Mouse (Mus musculus): ENCODE measurements around the gene Ormdl2. TPM values are rescaled to one million over a fixed set of nuclear protein-coding genes. Genes with fewer than 3 reads are reported as not detected.

Gene Ormdl2
- polyA plus RNA-seq, 1 experiment from 2014 or later = 77.7 TPM

DNA sequence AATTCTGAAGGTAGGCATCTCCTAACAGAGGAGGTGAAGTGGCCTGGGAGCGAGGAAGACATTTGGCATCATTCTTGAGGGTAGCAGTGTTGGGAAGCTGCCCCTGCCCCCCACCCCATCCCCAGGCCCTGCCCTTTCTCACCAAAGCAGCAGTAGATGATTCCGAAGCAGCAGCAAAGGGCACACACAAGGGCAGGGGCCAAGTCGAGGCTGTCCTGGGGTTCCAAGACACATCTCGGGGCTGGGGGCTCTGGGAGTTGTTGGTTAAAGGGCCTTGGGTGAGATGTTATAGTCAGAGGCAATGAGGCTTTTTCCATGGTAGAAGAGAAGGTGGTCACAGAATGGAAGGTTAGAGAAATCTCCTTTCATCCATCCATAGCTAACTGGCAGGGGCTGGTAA is 18.5 kb downstream of the Ormdl2 start:
- Histone ChIP-seq H3K36me3 (peaks cover 20% of the 10 kb centered on the region; the same call in 1 of the 2 replicates), H3K4me3 (peak overlapping the region; percentile 89), H3K9me3 (no peaks in the 10 kb centered on the region), H3K27me3 (no peaks in the 10 kb centered on the region), H3K4me2 (peak overlapping the region; percentile 88), H3K9ac (peak overlapping the region; percentile 90; the same call in 1 of the 2 replicates), H3K4me1 (peaks cover 35% of the 10 kb centered on the region), H3K27ac (peak overlapping the region; percentile 99)
- 61% methylated on average over 4 of the region's 4 CpGs for WGBS
- no peak for ATAC-seq (ENCODE audit: borderline replicate concordance, extremely low read depth, low FRiP score, low TSS enrichment)

DNA sequence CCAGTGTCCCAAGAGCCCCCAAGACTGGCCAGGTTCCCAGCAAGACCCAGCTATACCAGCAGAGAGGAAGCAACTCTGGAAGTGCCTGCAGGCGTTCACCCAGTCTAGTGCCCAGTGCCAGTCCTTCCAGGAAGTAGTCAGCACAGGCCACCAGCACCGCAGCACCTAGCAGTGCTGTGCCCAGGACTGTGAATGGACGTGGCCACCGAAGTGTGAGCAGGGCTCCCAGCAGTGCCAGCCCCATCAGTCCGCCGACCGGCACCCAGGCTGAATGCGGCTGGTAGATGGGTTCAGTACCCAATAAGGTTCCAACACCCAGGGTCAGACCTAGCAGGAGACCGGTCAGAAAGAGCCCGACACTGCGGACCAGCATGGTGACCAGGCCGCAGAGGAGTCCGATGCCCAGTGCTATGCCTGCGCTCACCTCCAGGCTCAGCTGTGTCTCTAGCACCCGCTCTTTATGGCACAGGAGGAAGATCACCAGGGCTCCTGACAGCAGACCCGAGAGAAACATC is 19.4 kb downstream of the Ormdl2 start:
- Histone ChIP-seq H3K9me3 (no peaks in the 10 kb centered on the region), H3K27me3 (no peaks in the 10 kb centered on the region), H3K4me1 (peaks cover 25% of the 10 kb centered on the region), H3K4me2 (peak overlapping the region; percentile 88; the same call in 1 of the 2 replicates), H3K36me3 (peaks cover 19% of the 10 kb centered on the region; the same call in 1 of the 2 replicates), H3K4me3 (no peak overlapping the region), H3K9ac (no peak overlapping the region), H3K27ac (no peak overlapping the region)
- WGBS = 91% methylated on average over 16 of the region's 16 CpGs
- no peak for ATAC-seq (ENCODE audit: borderline replicate concordance, extremely low read depth, low FRiP score, low TSS enrichment)

DNA sequence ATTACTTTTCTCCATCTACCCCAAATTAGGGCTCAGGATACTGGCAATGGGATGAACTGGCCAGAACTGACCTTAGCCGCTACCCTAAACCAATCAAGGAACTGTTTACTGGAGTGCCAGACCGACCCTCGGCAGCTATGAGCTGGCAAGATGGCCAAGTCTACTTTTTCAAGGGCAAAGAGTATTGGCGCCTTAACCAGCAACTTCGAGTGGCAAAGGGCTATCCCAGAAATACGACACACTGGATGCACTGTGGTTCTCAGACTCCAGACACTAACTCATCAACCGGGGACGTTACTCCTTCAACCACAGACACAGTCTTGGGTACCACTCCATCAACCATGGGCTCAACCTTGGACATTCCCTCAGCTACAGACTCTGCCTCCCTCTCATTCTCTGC is 22.8 kb downstream of the Ormdl2 start:
- Histone ChIP-seq H3K4me3 (no peak overlapping the region), H3K27ac (no peak overlapping the region), H3K9me3 (no peaks in the 10 kb centered on the region), H3K9ac (no peak overlapping the region), H3K36me3 (peaks cover 19% of the 10 kb centered on the region; the same call in 1 of the 2 replicates), H3K4me1 (peaks cover 14% of the 10 kb centered on the region), H3K27me3 (no peaks in the 10 kb centered on the region), H3K4me2 (no peak overlapping the region)
- 88% methylated on average over 8 of the region's 8 CpGs for WGBS
- ATAC-seq (ENCODE audit: borderline replicate concordance, extremely low read depth, low FRiP score, low TSS enrichment) = no peak

DNA sequence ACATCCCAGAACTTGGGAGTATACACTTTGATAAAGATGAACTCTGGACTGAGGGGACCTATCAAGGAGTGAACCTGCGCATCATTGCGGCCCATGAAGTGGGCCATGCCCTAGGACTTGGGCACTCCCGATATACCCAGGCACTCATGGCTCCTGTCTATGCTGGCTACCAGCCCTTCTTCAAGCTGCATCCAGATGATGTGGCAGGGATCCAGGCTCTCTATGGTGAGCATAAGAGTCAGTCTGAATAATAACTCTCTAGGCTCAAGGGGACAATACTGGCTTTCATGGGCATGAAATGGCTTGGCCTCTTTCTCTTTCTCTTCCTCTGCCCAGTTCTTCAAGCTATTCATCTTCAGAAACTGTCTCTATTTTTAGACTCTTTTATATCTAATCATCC is 25.9 kb downstream of the Ormdl2 start:
- WGBS = 93% methylated on average over 3 of the region's 3 CpGs
- H3K4me3 ChIP-seq = no peak overlapping the region
- H3K9ac ChIP-seq = no peak overlapping the region
- H3K36me3 ChIP-seq = 0 out of 2 replicates have a peak, but pooled peaks cover 12% of the 10 kb centered on the region
- no peaks in the 10 kb centered on the region for H3K27me3 ChIP-seq
- no peak overlapping the region for H3K27ac ChIP-seq
- no peak for ATAC-seq (ENCODE audit: borderline replicate concordance, extremely low read depth, low FRiP score, low TSS enrichment)
- H3K9me3 ChIP-seq = no peaks in the 10 kb centered on the region
- no peaks in the 10 kb centered on the region for H3K4me1 ChIP-seq
- no peak overlapping the region for H3K4me2 ChIP-seq

DNA sequence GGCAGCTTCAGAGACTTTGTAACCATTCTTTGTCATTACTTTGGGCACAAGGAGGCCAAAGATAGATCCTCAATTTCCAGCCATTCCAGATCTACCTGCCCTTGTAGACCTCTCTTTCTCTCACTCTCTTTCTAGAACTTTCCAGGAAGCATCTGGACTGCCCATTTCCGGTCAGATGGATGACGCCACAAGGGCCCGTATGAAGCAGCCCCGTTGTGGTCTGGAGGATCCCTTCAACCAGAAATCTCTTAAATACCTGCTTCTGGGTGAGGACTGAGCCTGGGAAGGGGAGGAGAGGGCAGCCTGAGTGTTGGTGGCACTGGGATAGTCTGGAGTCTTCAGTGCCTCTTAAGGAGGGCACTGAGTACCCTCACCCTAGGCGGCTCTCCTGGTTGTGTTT is 27.1 kb downstream of the Ormdl2 start:
- no peak for ATAC-seq (ENCODE audit: borderline replicate concordance, extremely low read depth, low FRiP score, low TSS enrichment)
- WGBS = 84% methylated on average over 5 of the region's 5 CpGs

DNA sequence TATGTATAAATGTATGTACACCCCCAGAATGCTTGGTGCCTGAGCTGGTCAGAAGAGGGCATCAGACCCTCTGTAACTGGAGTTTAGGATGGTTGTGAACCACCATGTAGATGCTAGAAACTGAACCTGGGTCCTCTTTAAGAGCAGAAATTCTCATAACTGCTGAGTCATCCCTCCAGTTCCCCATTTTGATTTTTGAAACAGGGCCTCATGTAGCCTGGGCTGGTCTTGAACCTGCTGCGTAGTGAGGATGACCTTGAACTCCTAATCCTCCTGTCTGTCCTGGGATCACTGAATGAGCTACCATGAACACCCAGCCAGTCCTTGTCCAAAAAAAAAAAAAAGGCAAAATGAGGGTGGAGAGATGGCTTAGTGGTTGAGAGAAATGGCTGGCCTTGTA is 28.2 kb downstream of the Ormdl2 start:
- H3K27me3 ChIP-seq = no peaks in the 10 kb centered on the region
- no peak for ATAC-seq (ENCODE audit: borderline replicate concordance, extremely low read depth, low FRiP score, low TSS enrichment)
- no peak overlapping the region for H3K4me2 ChIP-seq
- no peak overlapping the region for H3K4me3 ChIP-seq
- no peaks in the 10 kb centered on the region for H3K4me1 ChIP-seq
- 90% methylated on average over 1 of the region's 1 CpGs for WGBS
- no peaks in the 10 kb centered on the region for H3K9me3 ChIP-seq
- no peak overlapping the region for H3K9ac ChIP-seq
- no peaks in the 10 kb centered on the region for H3K36me3 ChIP-seq
- H3K27ac ChIP-seq = no peak overlapping the region

More for the DNA sequence above, 27.1 kb downstream of the Ormdl2 start:
- Histone ChIP-seq H3K36me3 (0 out of 2 replicates have a peak, but pooled peaks cover 4% of the 10 kb centered on the region), H3K4me1 (no peaks in the 10 kb centered on the region), H3K27ac (no peak overlapping the region), H3K9me3 (no peaks in the 10 kb centered on the region), H3K27me3 (no peaks in the 10 kb centered on the region), H3K9ac (no peak overlapping the region), H3K4me2 (no peak overlapping the region), H3K4me3 (no peak overlapping the region)

DNA sequence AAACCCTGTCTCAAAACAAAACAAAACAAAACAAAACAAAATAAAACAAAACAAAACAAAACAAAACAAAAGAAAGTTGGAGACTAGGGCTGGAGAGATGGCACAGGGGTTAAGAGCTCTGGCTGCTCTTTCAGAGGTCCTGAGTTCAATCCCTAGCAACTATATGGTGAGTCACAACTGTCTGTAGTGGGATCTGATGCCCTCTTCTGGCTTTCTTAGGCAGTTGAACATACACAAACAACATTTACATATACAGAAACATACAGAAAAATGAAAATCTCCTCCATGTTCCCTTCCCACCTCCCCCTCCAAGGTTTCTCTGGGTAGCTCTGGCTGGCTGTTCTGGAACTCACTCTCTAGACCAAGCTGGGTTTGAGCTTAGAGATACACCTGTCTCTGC is 29.4 kb downstream of the Ormdl2 start:
- Histone ChIP-seq H3K9me3 (no peaks in the 10 kb centered on the region), H3K36me3 (no peaks in the 10 kb centered on the region), H3K27me3 (no peaks in the 10 kb centered on the region), H3K4me3 (no peak overlapping the region), H3K4me1 (no peaks in the 10 kb centered on the region), H3K27ac (no peak overlapping the region), H3K9ac (no peak overlapping the region), H3K4me2 (no peak overlapping the region)
- no peak for ATAC-seq (ENCODE audit: borderline replicate concordance, extremely low read depth, low FRiP score, low TSS enrichment)

DNA sequence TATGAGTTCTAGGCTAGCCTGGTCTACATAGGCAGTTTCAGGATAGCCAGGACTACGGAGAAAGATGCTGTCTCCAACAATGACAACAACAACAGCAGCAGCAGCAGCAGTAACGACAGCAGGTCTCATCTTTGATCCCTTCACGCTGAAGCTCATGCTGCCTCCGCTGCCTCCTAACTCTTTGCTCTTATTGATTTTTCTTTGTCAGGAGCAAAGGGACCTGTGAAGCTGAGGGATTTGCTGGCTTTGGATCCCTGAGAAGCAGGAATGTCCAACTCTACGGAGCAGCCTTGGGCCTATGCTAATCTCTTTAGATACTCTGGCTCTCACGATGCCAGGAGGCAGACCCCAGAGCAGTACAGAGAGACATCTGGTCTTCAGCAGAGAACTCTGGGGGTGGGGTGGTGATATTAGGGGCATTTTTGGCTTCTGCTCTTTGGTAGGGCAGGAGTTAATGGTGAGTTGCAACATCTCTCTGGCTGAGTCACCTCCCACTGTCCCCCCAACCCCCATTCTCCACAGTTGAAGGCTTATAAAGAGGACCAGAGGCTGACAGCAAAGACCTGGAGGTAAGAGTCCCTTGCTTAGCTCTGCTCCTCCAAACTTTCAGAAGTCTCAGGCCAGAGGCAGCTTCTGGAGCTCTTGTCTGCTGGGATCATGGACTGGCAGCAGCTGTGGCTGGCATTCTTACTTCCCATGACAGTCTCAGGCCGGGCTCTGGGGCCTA is 30.9 kb downstream of the Ormdl2 start, which contains the start of gene Mmp19:
Gene Mmp19, plus strand, starts transcription at position 513 of the 727 bp plus-strand sequence.
- 56% methylated on average over 7 of the region's 7 CpGs for WGBS
- Histone ChIP-seq H3K27me3 (no peaks in the 10 kb centered on the region), H3K9me3 (no peaks in the 10 kb centered on the region), H3K4me2 (peak within 1 kb of the TSS; percentile 11), H3K4me3 (peak within 1 kb of the TSS; percentile 19), H3K27ac (peak within 1 kb of the TSS; percentile 1; the same call in 1 of the 2 replicates), H3K36me3 (no peaks in the 10 kb centered on the region), H3K9ac (no peak within 1 kb of the TSS), H3K4me1 (no peaks in the 10 kb centered on the region)
- ATAC-seq (ENCODE audit: borderline replicate concordance, extremely low read depth, low FRiP score, low TSS enrichment) = peak; percentile 48; the same call in 1 of the 2 replicates

DNA sequence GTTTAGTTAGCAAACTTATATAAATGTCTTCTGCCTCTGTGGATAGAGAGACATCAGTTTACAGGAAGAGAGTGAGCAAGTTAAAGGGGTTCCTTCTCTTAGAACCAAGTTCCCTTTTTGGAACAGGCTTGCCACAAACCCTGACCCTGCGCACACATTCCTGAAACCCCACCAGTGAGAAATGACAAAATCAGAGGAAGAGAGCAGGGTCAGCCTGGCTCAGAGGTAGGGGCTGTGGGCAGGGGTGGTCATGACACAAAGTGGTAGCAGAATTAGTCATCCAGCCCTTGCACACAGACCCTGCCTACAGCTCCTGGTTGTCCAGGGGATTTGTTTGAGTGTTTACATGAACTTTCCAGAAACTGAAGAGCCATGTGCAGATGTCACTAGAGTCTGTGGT is 41.2 kb downstream of the Ormdl2 start:
- Histone ChIP-seq H3K36me3 (no peaks in the 10 kb centered on the region), H3K9me3 (no peaks in the 10 kb centered on the region), H3K27me3 (no peaks in the 10 kb centered on the region), H3K9ac (no peak overlapping the region), H3K4me1 (peaks cover 12% of the 10 kb centered on the region; the same call in 1 of the 2 replicates), H3K4me3 (no peak overlapping the region), H3K27ac (no peak overlapping the region), H3K4me2 (no peak overlapping the region)
- 96% methylated on average over 1 of the region's 1 CpGs for WGBS
- ATAC-seq (ENCODE audit: borderline replicate concordance, extremely low read depth, low FRiP score, low TSS enrichment) = no peak

DNA sequence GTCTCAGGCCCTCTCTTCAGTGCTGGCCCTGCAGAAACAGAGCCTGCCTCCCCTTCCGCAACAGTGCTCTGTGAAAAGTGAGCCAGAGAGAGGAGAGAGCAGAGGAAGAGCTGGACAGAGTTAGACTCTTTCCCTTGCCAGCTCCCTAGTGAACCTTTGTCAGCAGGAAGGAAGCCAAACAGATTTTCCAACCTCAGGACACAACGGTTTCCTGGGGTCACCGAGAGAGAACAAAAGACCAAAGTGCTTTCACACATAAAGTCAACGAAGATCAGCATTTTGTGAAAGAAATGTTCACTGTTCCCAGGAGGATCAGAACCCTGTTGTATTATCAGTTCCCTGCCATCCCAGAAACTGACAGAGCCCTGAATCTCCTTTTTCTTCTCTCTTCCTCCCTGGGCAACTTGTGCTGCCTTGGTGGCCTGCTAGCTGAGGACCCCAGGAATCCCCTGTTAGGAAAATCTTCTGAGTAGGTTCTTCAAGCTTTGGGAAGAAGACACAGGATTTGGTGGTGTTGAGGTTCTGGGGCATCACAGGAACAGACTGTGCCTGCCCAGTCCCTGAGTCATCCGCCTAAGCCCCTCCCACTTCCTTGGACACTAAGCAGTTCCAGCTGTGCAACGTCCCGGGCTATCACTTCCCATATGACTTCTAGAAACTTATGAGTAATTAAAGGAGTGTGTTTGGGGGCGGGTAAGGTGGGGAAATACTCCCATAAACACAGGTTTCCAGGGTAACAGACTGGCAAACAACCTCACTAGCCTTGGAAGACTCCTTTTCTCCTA is 42.2 kb downstream of the Ormdl2 start:
- peak; percentile 99 for ATAC-seq (ENCODE audit: borderline replicate concordance, extremely low read depth, low FRiP score, low TSS enrichment)
- Histone ChIP-seq H3K4me3 (no peak overlapping the region), H3K27me3 (no peaks in the 10 kb centered on the region), H3K4me2 (peak overlapping the region; percentile 20; the same call in 1 of the 2 replicates), H3K9me3 (no peaks in the 10 kb centered on the region), H3K9ac (no peak overlapping the region), H3K36me3 (no peaks in the 10 kb centered on the region), H3K4me1 (peaks cover 12% of the 10 kb centered on the region; the same call in 1 of the 2 replicates), H3K27ac (peak overlapping the region; percentile 85)
- WGBS = 23% methylated on average over 8 of the region's 8 CpGs

DNA sequence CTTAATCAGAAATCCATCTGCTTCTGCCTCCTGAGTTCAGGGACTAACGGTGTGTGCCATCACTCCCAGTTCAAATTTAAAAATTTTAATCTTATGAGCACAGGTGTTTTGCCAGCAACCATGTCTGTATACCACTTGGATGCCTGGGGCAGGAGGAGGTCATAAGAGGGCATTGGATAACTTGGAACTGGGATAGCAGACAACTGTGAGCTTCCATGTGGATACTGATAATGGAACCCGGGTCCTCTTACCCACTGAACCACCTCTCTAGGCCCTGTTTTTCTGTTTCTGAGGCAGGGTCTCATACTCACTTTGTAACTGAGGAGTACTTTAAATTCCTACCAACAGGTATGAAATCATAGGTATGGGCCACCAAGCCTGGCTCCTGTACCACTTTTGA is 43.0 kb downstream of the Ormdl2 start:
- 88% methylated on average over 2 of the region's 2 CpGs for WGBS
- Histone ChIP-seq H3K4me1 (peaks cover 12% of the 10 kb centered on the region; the same call in 1 of the 2 replicates), H3K27ac (peak overlapping the region; percentile 85), H3K4me2 (0 out of 2 replicates have a peak overlapping the region, but pooled peaks have one; percentile 20), H3K9me3 (no peaks in the 10 kb centered on the region), H3K9ac (no peak overlapping the region), H3K36me3 (no peaks in the 10 kb centered on the region), H3K27me3 (no peaks in the 10 kb centered on the region), H3K4me3 (no peak overlapping the region)
- ATAC-seq (ENCODE audit: borderline replicate concordance, extremely low read depth, low FRiP score, low TSS enrichment) = no peak
